Mouse (Mus musculus): ENCODE measurements at regions not wholly inside any gene's neighbourhood (a gene's known extent, or its start where the extent isn't known, plus 50 kb on each side); places are given as distances from the start of the nearest gene placed in this dataset.

DNA sequence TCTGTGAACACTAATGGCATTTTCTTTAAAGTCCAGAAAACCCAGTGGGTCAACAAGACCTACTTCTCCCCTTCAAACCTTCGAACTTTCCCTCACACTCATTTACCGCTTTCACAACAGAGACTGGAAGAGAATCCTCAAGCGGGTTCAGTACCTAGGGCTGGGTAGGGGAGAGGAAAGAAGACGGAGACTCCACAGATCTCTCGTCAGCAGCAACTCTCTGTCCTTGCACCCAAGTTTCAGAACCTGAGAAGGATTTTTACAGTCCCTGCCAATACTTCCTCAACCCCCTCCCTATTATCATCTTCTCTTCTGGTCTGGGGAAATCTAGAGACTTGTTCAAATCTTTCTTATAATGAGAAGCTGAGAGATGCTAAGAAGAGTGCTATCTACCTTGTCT lies 331.9 kb downstream of the Tns1 start:
- no peaks in the 10 kb centered on the region for H3K27me3 ChIP-seq (replicated peaks; ENCODE audit: control insufficient read depth, insufficient read depth, low read length)
- H3K9me3 ChIP-seq (replicated peaks; ENCODE audit: control insufficient read depth, low read length) = no peaks in the 10 kb centered on the region
- no peaks in the 10 kb centered on the region for H3K36me3 ChIP-seq (ENCODE audit: control insufficient read depth, insufficient read depth, low read length)
- DNase-seq (ENCODE audit: low spot score) (no peak), ATAC-seq (no peak)
- no peak overlapping the region for H3K4me2 ChIP-seq (ENCODE audit: low read length)
- H3K4me1 ChIP-seq (ENCODE audit: control insufficient read depth, insufficient read depth, low read length) = no peaks in the 10 kb centered on the region
- H3K27ac ChIP-seq (ENCODE audit: low read depth, low read length) = no peak overlapping the region
- H3K4me3 ChIP-seq (ENCODE audit: low read depth, low read length) = no peak overlapping the region
- no peak overlapping the region for H3K9ac ChIP-seq (ENCODE audit: low read length)
- WGBS = 96% methylated on average over 5 of the region's 5 CpGs

DNA sequence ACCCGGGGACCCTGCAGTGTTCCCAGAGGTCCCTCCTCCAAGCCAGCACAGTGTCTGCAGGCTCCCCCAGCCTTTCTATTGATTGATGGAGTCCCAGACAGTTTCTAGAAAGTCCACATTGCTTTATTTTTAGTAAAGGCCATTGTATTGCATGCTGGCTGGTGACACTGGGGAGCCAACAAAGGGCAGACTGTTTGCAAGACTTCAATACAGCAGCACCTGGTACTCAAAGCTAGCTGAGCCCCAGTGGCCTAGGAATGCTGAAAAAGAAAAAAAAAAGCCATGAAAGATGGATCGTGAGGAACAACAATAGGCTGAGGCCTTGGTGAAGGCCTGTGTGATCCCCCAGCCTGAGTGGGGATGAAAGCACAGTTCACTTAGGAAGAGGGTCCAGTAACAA lies 336.6 kb downstream of the Tns1 start:
- Histone ChIP-seq H3K36me3 (ENCODE audit: control insufficient read depth, insufficient read depth, low read length) (no peaks in the 10 kb centered on the region), H3K9me3 (replicated peaks; ENCODE audit: control insufficient read depth, low read length) (no peaks in the 10 kb centered on the region), H3K4me3 (ENCODE audit: low read depth, low read length) (no peak overlapping the region), H3K27ac (ENCODE audit: low read depth, low read length) (no peak overlapping the region), H3K9ac (ENCODE audit: low read length) (no peak overlapping the region), H3K4me2 (ENCODE audit: low read length) (no peak overlapping the region), H3K4me1 (ENCODE audit: control insufficient read depth, insufficient read depth, low read length) (no peaks in the 10 kb centered on the region), H3K27me3 (replicated peaks; ENCODE audit: control insufficient read depth, insufficient read depth, low read length) (no peaks in the 10 kb centered on the region)
- DNase-seq (ENCODE audit: low spot score) (peak; percentile 12), ATAC-seq (no peak)
- 26% methylated on average over 2 of the region's 2 CpGs for WGBS

DNA sequence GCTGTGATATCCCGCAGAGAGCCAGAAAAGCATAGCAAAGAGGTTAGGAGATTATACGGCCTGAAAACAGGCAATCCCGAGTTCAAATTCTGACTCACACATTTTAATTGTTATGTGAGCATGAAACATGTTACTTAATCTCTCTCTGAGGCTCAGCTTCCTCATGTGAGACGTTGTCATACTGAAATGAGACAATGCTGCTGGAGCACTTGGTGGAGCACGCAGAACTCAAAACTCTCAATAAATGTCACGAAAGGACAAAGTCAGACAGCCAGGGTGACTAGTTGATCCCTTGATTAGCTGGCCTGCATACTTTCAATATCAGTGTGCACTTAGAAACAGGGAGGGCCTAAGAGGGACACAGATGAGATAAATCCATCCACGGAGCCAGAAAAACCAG lies 337.0 kb downstream of the Tns1 start:
- Histone ChIP-seq H3K9me3 (replicated peaks; ENCODE audit: control insufficient read depth, low read length) (no peaks in the 10 kb centered on the region), H3K27ac (ENCODE audit: low read depth, low read length) (no peak overlapping the region), H3K4me2 (ENCODE audit: low read length) (no peak overlapping the region), H3K9ac (ENCODE audit: low read length) (no peak overlapping the region), H3K4me3 (ENCODE audit: low read depth, low read length) (no peak overlapping the region), H3K36me3 (ENCODE audit: control insufficient read depth, insufficient read depth, low read length) (no peaks in the 10 kb centered on the region), H3K27me3 (replicated peaks; ENCODE audit: control insufficient read depth, insufficient read depth, low read length) (no peaks in the 10 kb centered on the region), H3K4me1 (ENCODE audit: control insufficient read depth, insufficient read depth, low read length) (no peaks in the 10 kb centered on the region)
- WGBS = 67% methylated on average over 7 of the region's 7 CpGs
- no peak for ATAC-seq
- DNase-seq (ENCODE audit: low spot score) = no peak

DNA sequence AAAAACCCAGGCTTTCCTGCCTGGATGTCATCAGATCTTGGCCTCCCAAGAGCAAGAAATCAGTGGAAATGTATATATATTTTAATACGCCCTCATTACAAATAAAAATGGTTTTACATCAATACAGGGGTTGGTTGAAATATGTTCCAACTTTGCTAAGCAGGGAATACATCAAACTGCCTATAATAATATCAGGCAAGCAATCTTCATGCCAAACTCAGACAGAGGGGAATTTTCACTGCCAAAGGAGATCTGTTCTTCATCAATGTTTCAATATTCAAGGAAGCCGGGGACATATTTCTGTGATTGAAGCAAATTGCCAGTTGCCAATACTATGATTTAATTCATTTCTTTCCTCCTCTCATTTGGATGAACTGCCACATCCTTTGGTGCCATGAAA lies 340.9 kb downstream of the Tns1 start:
- DNase-seq (ENCODE audit: low spot score) (no peak), ATAC-seq (no peak)
- H3K4me2 ChIP-seq (ENCODE audit: low read length) = no peak overlapping the region
- H3K4me1 ChIP-seq (ENCODE audit: control insufficient read depth, insufficient read depth, low read length) = no peaks in the 10 kb centered on the region
- no peak overlapping the region for H3K4me3 ChIP-seq (ENCODE audit: low read depth, low read length)
- no peaks in the 10 kb centered on the region for H3K27me3 ChIP-seq (replicated peaks; ENCODE audit: control insufficient read depth, insufficient read depth, low read length)
- no peaks in the 10 kb centered on the region for H3K9me3 ChIP-seq (replicated peaks; ENCODE audit: control insufficient read depth, low read length)
- no peaks in the 10 kb centered on the region for H3K36me3 ChIP-seq (ENCODE audit: control insufficient read depth, insufficient read depth, low read length)
- H3K9ac ChIP-seq (ENCODE audit: low read length) = no peak overlapping the region
- H3K27ac ChIP-seq (ENCODE audit: low read depth, low read length) = no peak overlapping the region
- WGBS = 89% methylated on average over 2 of the region's 2 CpGs

DNA sequence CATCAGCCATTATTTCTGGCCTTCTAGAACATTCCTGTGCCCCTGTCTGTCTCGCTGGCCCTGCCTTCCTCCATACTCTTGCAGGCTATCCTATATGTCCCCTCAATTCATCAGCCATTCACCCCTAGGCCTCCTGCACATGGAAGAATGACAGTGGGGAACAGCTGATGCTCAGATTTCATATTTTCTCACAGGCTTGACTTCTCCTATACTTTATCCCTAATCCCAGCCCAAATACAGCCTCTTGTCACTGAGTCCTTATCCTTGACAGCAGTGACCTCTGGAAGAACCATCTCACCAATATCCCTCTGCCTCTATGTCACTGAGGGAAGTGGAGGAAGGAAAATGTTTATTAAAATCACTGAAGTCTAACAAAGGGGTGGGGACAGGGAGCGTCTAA lies 341.4 kb downstream of the Tns1 start:
- WGBS = 80% methylated on average over 2 of the region's 2 CpGs
- DNase-seq (ENCODE audit: low spot score) = no peak
- Histone ChIP-seq H3K36me3 (ENCODE audit: control insufficient read depth, insufficient read depth, low read length) (no peaks in the 10 kb centered on the region), H3K9me3 (replicated peaks; ENCODE audit: control insufficient read depth, low read length) (no peaks in the 10 kb centered on the region), H3K9ac (ENCODE audit: low read length) (no peak overlapping the region), H3K4me1 (ENCODE audit: control insufficient read depth, insufficient read depth, low read length) (no peaks in the 10 kb centered on the region), H3K27me3 (replicated peaks; ENCODE audit: control insufficient read depth, insufficient read depth, low read length) (no peaks in the 10 kb centered on the region), H3K27ac (ENCODE audit: low read depth, low read length) (no peak overlapping the region), H3K4me2 (ENCODE audit: low read length) (no peak overlapping the region), H3K4me3 (ENCODE audit: low read depth, low read length) (no peak overlapping the region)
- ATAC-seq = no peak

GRCm38 (mm10) chr1:73771773-73772172 lies 352.5 kb downstream of the Tns1 start:
- 91% methylated on average over 5 of the region's 5 CpGs for WGBS
- no peak overlapping the region for H3K4me3 ChIP-seq (ENCODE audit: low read depth, low read length)
- no peak overlapping the region for H3K4me2 ChIP-seq (ENCODE audit: low read length)
- no peaks in the 10 kb centered on the region for H3K4me1 ChIP-seq (ENCODE audit: control insufficient read depth, insufficient read depth, low read length)
- no peak overlapping the region for H3K27ac ChIP-seq (ENCODE audit: low read depth, low read length)
- H3K9me3 ChIP-seq (replicated peaks; ENCODE audit: control insufficient read depth, low read length) = no peaks in the 10 kb centered on the region
- H3K27me3 ChIP-seq (replicated peaks; ENCODE audit: control insufficient read depth, insufficient read depth, low read length) = no peaks in the 10 kb centered on the region
- no peaks in the 10 kb centered on the region for H3K36me3 ChIP-seq (ENCODE audit: control insufficient read depth, insufficient read depth, low read length)
- ATAC-seq = no peak
- DNase-seq (ENCODE audit: low spot score) = no peak
- H3K9ac ChIP-seq (ENCODE audit: low read length) = no peak overlapping the region

DNA sequence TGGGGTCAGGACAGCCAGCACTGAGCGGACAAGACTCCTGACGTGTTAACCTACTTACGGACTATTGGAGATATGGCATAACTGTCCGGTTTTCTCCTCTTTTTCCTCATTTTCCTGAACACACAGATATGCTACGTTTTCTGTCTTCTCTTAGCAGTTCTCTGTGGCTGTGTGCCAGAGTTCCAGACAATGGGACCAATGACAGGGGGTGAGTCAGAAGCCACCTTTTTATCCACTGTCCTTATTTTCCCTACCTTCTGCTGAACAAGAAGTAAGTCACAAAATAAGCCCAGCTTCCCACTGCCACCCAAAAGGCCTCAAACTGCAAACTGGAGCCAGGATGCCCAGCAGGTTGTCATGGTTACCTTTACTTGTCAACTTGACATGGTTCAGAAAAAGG lies 353.6 kb downstream of the Tns1 start:
- Histone ChIP-seq H3K27me3 (replicated peaks; ENCODE audit: control insufficient read depth, insufficient read depth, low read length) (no peaks in the 10 kb centered on the region), H3K9ac (ENCODE audit: low read length) (no peak overlapping the region), H3K36me3 (ENCODE audit: control insufficient read depth, insufficient read depth, low read length) (no peaks in the 10 kb centered on the region), H3K9me3 (replicated peaks; ENCODE audit: control insufficient read depth, low read length) (no peaks in the 10 kb centered on the region), H3K4me2 (ENCODE audit: low read length) (no peak overlapping the region), H3K4me1 (ENCODE audit: control insufficient read depth, insufficient read depth, low read length) (no peaks in the 10 kb centered on the region), H3K4me3 (ENCODE audit: low read depth, low read length) (no peak overlapping the region), H3K27ac (ENCODE audit: low read depth, low read length) (no peak overlapping the region)
- ATAC-seq (no peak), DNase-seq (ENCODE audit: low spot score) (peak; percentile 19)
- WGBS = 72% methylated on average over 5 of the region's 5 CpGs

DNA sequence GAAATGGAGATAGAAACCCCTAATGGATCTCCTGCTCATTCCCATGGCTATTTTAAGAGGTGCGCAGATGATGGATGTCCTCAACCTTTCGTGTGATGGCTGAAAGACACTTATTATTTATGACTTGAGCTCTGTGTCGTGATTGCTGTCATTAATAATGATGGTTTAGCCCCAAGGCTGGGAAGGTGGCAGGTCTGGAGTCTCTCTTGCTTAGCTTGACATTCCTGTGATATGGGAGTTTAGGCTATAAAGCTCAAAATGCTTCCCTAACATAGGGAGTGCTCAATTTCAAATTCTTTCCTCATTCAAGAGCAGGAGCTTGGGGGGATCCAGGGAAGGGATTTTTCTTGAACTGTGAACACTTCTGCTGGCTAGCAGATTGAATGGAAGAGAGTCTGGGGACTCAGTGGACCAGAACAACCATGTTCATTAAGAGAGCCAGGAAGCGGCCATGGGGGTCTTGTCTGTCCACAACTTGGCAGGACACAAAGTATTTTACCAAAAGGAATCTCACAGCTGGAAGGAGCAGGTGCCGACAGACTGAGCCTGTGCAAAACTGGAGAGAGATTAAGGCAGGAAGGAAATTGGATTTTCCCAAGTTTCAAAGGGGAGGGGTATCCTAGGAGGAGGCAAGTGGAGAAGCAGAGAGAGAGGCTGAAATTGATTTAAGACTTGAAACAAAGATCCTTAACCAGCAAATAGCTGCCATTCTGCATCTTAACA lies 359.5 kb downstream of the Tns1 start:
- DNase-seq (ENCODE audit: low spot score) (no peak), ATAC-seq (no peak)
- Histone ChIP-seq H3K4me1 (ENCODE audit: control insufficient read depth, insufficient read depth, low read length) (no peaks in the 10 kb centered on the region), H3K36me3 (ENCODE audit: control insufficient read depth, insufficient read depth, low read length) (no peaks in the 10 kb centered on the region), H3K9me3 (replicated peaks; ENCODE audit: control insufficient read depth, low read length) (no peaks in the 10 kb centered on the region), H3K27ac (ENCODE audit: low read depth, low read length) (no peak overlapping the region), H3K27me3 (replicated peaks; ENCODE audit: control insufficient read depth, insufficient read depth, low read length) (no peaks in the 10 kb centered on the region), H3K4me3 (ENCODE audit: low read depth, low read length) (no peak overlapping the region), H3K4me2 (ENCODE audit: low read length) (no peak overlapping the region), H3K9ac (ENCODE audit: low read length) (no peak overlapping the region)
- 62% methylated on average over 5 of the region's 5 CpGs for WGBS

GRCm38 (mm10) chr1:73758110-73759061 lies 365.9 kb downstream of the Tns1 start:
- 28% methylated on average over 11 of the region's 11 CpGs for WGBS
- DNase-seq (ENCODE audit: low spot score) = peak; percentile 48

More at GRCm38 (mm10) chr1:73758110-73759061, 365.9 kb downstream of the Tns1 start:
- no peaks in the 10 kb centered on the region for H3K27me3 ChIP-seq (replicated peaks; ENCODE audit: control insufficient read depth, insufficient read depth, low read length)
- H3K9ac ChIP-seq (ENCODE audit: low read length) = no peak overlapping the region
- no peaks in the 10 kb centered on the region for H3K9me3 ChIP-seq (replicated peaks; ENCODE audit: control insufficient read depth, low read length)
- H3K4me2 ChIP-seq (ENCODE audit: low read length) = no peak overlapping the region
- no peak overlapping the region for H3K27ac ChIP-seq (ENCODE audit: low read depth, low read length)
- ATAC-seq = peak; percentile 76
- H3K4me1 ChIP-seq (ENCODE audit: control insufficient read depth, insufficient read depth, low read length) = peaks cover 4% of the 10 kb centered on the region; the same call in 1 of the 2 replicates
- H3K36me3 ChIP-seq (ENCODE audit: control insufficient read depth, insufficient read depth, low read length) = no peaks in the 10 kb centered on the region
- H3K4me3 ChIP-seq (ENCODE audit: low read depth, low read length) = no peak overlapping the region

All from forebrain, embryonic 14.5 days (tissue).